Mouse (Mus musculus) frontal cortex, adult 2 months (tissue): ENCODE measurements around the gene Sun2. TPM values are rescaled to one million over a fixed set of nuclear protein-coding genes. Genes with fewer than 3 reads are reported as not detected.
A peak's percentile ranks its signal among the peaks of the same experiment; 100 is the strongest.

Source experiments
- DNase-seq, 2 experiments: peaks; one replicate each; pipeline ENCODE4 v3.0.0; 2022; ENCODE audit warnings: low spot score in 1 of 2; ENCODE audit errors: extremely low spot score in 1 of 2
- polyA plus RNA-seq: library from polyadenylated mRNA; depleted of rRNA; stranded (reverse); fragments of >200 nt; gene quantifications from 2 replicates; pipeline ENCODE4 v1.2.3, GENCODE M21; 2012; rRNA removed

The Sun2 gene
- polyA plus RNA-seq, 1 experiment, result 30.4 TPM

DNA sequence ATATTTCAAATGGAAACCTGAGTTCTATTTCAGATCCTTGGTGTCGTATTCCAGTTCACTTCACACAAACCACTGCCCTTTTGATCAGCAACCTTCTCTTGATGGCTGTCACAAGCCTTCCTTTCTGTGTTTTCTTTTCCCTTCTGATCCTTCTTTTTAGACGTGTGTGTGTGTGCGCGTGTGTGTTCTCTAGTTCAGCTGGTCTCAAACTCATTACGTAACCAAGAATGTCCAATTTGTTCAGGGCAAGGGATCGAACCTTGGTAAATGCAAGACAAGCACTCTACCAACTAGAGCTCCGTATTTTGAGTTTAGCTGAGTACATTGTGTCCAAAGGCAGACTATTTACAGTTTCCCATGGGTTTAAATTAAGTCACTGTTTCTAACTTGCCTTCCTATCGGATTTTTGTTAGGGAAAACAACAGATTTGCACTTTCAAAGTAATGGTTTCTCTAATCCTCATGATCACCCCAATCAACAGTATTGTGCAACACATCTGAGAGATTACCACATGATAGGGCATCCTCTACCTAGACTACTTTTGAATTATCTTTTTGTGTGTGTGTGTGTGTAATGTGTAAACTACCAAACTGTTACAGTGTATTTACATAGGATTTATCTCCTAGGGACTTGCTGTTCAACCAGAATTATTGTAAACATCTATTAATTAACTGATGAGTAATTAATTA, 53.9 kb downstream of the Sun2 start:
- no peak for DNase-seq

DNA sequence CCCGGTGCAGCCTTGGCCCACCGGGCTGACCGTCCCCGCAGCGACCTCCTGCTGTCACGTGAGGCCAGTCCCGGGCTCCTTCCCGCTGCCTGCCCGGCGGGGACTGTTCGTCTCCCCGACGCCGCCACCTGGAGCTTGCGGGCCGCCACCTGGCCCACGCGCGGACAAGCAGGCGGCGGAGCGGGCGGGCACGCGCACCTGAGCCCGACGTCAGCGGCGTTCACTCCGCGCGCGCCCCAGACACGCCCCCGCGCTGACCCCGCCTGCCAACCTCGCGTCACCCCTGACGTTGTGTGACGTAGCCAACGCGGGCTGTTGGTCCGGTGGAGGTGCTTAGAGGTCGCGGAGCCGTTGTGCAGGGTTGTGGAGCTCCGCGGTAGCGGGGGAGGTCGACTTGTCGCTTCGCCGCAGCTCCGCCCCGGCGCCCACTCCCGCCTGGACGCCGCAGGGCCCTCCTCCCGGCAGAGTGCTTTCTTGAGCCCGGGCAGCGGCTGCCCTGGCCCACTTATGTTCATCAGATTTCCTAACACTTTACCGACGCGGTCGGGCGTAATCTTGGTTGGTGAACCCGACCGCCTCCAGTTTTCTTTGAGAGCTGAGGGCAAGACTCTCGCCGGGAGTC, 54.6 kb downstream of the Sun2 start, which contains the start of gene Josd1:
Gene Josd1 (minus strand): TSS at position 274 of the 622 bp plus-strand sequence.
- DNase-seq, result peak; percentile 85 to 97

DNA sequence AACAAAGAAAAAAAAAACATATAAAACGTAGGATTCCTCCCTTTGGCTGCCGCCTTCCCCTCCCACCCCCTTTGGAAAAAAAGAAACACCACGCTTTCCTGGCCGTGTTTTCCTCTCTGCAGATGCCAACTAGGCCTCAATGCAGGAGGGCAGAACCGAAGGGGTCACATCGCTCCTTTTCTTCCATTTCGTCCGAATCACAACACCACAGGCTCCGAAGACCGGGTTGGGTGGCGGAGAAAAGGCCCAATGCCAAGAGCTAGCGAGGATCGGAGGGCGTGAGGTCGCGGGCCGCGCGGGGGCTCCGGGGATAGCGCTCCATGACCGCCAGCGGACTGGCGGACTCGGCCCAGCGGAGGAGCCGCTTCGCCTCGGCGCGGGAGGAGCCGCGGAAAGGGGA, 55.2 kb downstream of the Sun2 start:
- no peak for DNase-seq

- no peak for DNase-seq
These were observed 56.1 kb downstream of the Sun2 start for GRCm38 (mm10) chr15:79686046-79686869.

DNA sequence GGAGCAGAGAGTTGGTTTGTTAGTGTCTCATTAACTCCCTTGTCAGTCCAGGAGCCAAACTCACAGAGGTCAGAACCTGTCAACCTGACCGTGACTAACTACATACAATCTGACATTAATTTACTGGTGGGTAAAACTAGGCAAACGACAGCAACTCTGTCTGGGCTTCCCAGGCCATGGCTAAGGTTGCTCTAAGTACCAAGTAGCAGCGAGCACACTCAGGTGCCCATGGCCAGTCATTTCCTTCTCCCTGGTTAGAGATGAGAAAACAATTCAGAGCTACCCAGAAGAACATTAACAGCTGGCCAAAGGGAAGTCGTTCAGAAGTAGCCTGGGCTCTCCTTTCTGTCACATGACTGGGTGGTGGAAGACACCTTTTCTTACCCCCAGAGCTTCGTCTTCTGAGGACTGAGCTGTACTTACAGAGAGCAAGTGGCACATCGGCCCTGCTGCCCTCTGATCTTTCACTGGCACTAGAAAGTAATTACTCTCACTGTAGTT, 57.1 kb downstream of the Sun2 start:
- no peak for DNase-seq

- no peak for DNase-seq
These were observed 57.7 kb downstream of the Sun2 start for GRCm38 (mm10) chr15:79684616-79685015.

- DNase-seq, result peak in 1 of 2 experiments; percentile 70
These were observed 58.5 kb downstream of the Sun2 start for GRCm38 (mm10) chr15:79683707-79684465.

DNA sequence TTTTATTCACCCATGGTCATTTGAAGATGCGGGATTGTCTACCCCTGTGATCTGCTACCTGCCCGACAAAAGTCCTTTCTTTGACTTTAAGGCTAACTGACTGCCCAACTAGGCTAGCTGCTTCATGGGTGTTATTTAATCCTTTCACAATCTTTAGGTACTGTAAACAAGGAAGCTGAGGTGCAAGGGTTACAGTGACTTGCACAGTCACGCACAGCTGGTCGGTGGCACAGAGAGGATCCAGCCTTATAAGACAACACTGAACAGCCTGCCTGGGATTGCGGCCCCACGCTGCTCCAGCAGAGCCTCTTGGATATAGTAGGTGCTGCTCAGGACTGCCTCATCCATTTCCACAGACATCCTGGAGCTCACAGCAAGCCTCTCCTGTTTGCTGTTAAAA, 59.2 kb downstream of the Sun2 start:
- no peak for DNase-seq

DNA sequence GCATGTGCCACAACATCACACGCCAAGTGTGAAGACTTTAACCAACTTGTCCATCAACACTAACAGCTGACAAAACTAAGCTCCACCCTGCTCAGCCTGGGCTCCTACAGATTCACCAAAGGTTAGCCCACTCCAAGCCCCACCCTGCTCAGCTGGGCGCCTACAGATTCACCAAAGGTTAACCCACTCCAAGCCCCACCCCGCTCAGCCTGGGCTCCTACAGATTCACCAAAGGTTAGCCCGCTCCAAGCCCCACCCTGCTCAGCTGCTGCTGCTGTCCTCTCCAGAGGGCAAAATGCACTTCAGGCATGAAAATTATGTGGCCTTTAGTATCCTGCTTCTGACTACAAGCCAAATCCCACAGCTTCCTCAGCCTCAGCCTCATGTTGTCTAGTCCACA, 60.4 kb downstream of the Sun2 start:
- DNase-seq, result no peak

- DNase-seq, result no peak
These were observed 64.4 kb downstream of the Sun2 start for GRCm38 (mm10) chr15:79677936-79678335.

Other genes with a start within 250 kb of the Sun2 start
- 169 and 176 TPM in 2 replicates for gene Kcnj4, start 237.3 kb downstream of the Sun2 start, polyA plus RNA-seq
- gene Kdelr3, start 226.1 kb downstream of the Sun2 start, polyA plus RNA-seq, result 1.6 TPM in 2 replicates
- gene Ddx17, start 195.8 kb downstream of the Sun2 start, polyA plus RNA-seq, result 560 and 674 TPM in 2 replicates
- 2.3 and 3.4 TPM in 2 replicates for gene Dmc1, start 137.4 kb downstream of the Sun2 start, polyA plus RNA-seq
- 15.8 and 19.0 TPM in 2 replicates for gene Fam227a, start 83.6 kb downstream of the Sun2 start, polyA plus RNA-seq
- gene Cby1, start 83.3 kb downstream of the Sun2 start, polyA plus RNA-seq, result 39.3 and 45.0 TPM in 2 replicates
- 92.3 and 97.1 TPM in 2 replicates for gene Tomm22, start 71.7 kb downstream of the Sun2 start, polyA plus RNA-seq
- 53.0 and 53.8 TPM in 2 replicates for gene Josd1, start 54.6 kb downstream of the Sun2 start, polyA plus RNA-seq
- gene Gtpbp1, start 51.7 kb downstream of the Sun2 start, polyA plus RNA-seq, result 45.0 and 46.6 TPM in 2 replicates
- 84.6 and 85.4 TPM in 2 replicates for gene Dnal4, start 35.3 kb upstream of the Sun2 start, polyA plus RNA-seq
- 293 and 296 TPM in 2 replicates for gene Nptxr, start 62.2 kb upstream of the Sun2 start, polyA plus RNA-seq
- gene Npcd, start 91.7 kb upstream of the Sun2 start, polyA plus RNA-seq, result 2.9 and 4.8 TPM in 2 replicates
- gene Cbx6, start 92.2 kb upstream of the Sun2 start, polyA plus RNA-seq, result 257 and 263 TPM in 2 replicates
- gene Apobec3, start 149.1 kb upstream of the Sun2 start, polyA plus RNA-seq, result 7.1 and 7.4 TPM in 2 replicates
- gene Cbx7, start 228.6 kb upstream of the Sun2 start, polyA plus RNA-seq, result 58.6 TPM in 2 replicates